Mouse (Mus musculus): Measurements from ENCODE around the gene Nuak2. TPM values are rescaled to one million over a fixed set of nuclear protein-coding genes. Genes with fewer than 3 reads are reported as not detected.

Gene Nuak2
- polyA plus RNA-seq, 1 experiment, result 16.4 TPM

DNA sequence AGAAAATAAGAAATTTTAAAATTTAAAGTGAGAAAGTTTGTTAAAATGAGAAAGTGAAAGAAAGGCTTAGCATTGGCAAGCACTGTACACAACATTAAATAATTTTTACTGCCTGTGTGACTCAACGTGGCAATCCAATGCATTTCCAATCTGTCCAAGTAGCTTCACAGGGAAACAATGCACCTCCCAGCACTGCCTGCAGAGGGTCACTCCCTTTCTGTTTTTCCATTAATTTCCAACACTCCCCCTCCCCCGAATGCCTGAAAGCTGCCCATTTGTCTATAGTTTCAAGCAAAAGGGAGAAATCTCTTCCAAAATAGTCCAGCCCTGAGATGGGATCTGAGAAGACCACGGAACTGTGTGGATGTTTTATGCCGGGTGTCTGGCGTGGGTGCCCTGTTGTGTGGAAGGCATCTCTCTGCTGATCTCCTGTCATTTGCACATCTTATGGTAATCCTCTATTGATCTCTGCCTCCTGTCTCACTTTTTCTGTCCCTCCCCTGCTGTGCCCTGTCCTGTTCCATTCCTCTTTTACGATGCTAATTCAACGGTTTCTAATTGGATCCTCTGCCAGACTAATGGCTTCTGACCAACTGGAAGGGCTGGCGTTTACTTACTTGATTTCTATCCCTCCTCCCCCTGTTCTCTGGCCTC lies 34.3 kb upstream of the Nuak2 start:
- WGBS, result 66% methylated on average over 8 of the region's 8 CpGs
- no peak overlapping the region for H3K27ac ChIP-seq (ENCODE audit: control insufficient read depth, insufficient read depth, low read depth, low read length, poor library complexity)
- no peaks in the 10 kb centered on the region for H3K4me1 ChIP-seq (ENCODE audit: control insufficient read depth, insufficient read depth, low read length)
- TF ChIP-seq POLR2A (IDR thresholded peaks at IDR 0.05; ENCODE audit: borderline replicate concordance, control insufficient read depth, low read depth, low read length), result no peak
- no peak for TF ChIP-seq CTCF (IDR thresholded peaks at IDR 0.05; ENCODE audit: control insufficient read depth, insufficient read depth, low read length)
- no peak overlapping the region for H3K4me3 ChIP-seq (replicated peaks; ENCODE audit: control insufficient read depth, low read depth, low read length)

DNA sequence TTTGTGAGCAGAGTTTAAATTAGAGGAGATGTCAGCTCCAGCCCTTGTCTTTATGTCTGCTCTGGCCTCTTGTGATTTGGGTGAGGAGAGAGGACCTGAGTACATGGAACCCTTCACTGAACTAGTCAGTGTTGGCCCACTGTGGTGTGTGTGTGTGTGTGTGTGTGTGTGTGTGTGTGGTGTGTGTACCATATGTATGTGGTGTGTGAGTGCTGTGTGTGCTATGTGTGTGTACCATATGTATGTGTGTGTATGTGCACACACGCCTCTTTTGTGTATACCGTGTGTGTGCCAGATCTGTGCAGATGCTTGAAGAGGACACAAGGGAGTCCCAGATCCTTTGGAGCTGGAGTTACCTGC lies 33.8 kb upstream of the Nuak2 start:
- 85% methylated on average over 2 of the region's 2 CpGs for WGBS
- Histone ChIP-seq H3K4me1 (ENCODE audit: control insufficient read depth, insufficient read depth, low read length) (no peaks in the 10 kb centered on the region), H3K4me3 (replicated peaks; ENCODE audit: control insufficient read depth, low read depth, low read length) (no peak overlapping the region), H3K27ac (ENCODE audit: control insufficient read depth, insufficient read depth, low read depth, low read length, poor library complexity) (no peak overlapping the region)
- TF ChIP-seq CTCF (IDR thresholded peaks at IDR 0.05; ENCODE audit: control insufficient read depth, insufficient read depth, low read length) (no peak), POLR2A (IDR thresholded peaks at IDR 0.05; ENCODE audit: borderline replicate concordance, control insufficient read depth, low read depth, low read length) (no peak)

DNA sequence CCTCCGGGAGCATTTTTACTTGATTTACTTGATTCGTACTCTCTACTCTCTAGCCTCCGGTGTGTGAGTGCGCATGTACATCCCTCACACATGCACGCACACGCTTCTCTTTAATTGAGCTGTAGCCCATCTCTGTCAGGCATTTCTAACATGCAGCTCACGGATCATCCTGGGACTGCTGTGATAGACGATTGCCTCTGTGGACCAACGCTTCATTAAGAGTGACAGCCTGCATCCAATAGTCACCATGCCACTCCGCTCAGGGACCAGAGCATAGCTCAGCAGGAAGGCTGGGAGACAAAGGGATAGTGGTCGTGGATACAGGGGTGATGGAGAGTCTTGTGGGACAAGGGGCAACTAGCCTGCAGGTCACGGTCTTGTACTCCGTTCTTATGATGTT lies 32.9 kb upstream of the Nuak2 start:
- WGBS, result 85% methylated on average over 13 of the region's 13 CpGs
- no peak overlapping the region for H3K27ac ChIP-seq (ENCODE audit: control insufficient read depth, insufficient read depth, low read depth, low read length, poor library complexity)

DNA sequence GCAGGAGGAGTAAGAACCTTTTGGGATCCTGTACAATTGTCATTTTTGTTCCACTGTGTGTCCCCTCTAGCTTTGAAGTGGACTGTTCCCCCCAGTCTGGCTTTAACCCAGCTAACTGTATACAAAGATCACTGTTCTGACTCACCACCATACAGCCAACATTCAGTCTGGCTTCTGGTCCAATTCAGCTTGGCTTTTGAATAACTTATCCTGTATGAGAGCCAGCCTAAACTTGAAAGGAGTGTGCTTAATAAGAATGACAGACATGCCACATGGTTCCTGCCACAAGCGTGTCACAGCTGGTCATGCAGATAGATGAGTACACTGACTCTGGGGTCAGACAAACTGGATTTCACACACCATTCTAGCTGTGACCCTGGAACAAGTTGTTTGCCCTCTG lies 29.2 kb upstream of the Nuak2 start:
- TF ChIP-seq CTCF (IDR thresholded peaks at IDR 0.05; ENCODE audit: control insufficient read depth, insufficient read depth, low read length) (no peak), POLR2A (IDR thresholded peaks at IDR 0.05; ENCODE audit: borderline replicate concordance, control insufficient read depth, low read depth, low read length) (no peak)
- Histone ChIP-seq H3K4me1 (ENCODE audit: control insufficient read depth, insufficient read depth, low read length) (peaks cover 2% of the 10 kb centered on the region; the same call in 1 of the 2 replicates), H3K27ac (ENCODE audit: control insufficient read depth, insufficient read depth, low read depth, low read length, poor library complexity) (no peak overlapping the region), H3K4me3 (replicated peaks; ENCODE audit: control insufficient read depth, low read depth, low read length) (no peak overlapping the region)
- 74% methylated on average over 1 of the region's 1 CpGs for WGBS

More for the DNA sequence above, 32.9 kb upstream of the Nuak2 start:
- H3K4me1 ChIP-seq (ENCODE audit: control insufficient read depth, insufficient read depth, low read length), result no peaks in the 10 kb centered on the region
- no peak for TF ChIP-seq CTCF (IDR thresholded peaks at IDR 0.05; ENCODE audit: control insufficient read depth, insufficient read depth, low read length)
- TF ChIP-seq POLR2A (IDR thresholded peaks at IDR 0.05; ENCODE audit: borderline replicate concordance, control insufficient read depth, low read depth, low read length), result no peak
- H3K4me3 ChIP-seq (replicated peaks; ENCODE audit: control insufficient read depth, low read depth, low read length), result no peak overlapping the region

DNA sequence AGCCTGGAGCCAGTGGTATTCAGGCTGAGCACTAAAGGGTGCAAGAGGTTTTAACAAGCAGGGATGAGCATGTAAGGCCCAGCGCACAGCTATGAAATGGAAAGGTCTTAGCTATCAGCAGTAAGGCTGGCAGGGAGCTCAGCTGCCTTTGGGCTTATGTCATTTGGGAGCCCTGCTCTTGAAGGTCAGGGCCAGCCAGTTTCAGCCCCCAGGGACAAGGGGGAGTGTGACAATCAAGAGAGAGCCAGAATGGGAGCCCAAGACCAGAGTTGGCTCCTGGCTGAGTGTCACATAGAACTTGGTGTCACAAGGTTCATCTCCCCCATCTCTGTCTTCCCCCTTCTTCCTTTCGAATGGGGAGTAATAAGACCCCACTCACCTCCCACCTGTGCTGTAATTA lies 28.5 kb upstream of the Nuak2 start:
- 81% methylated on average over 2 of the region's 2 CpGs for WGBS
- no peak for TF ChIP-seq POLR2A (IDR thresholded peaks at IDR 0.05; ENCODE audit: borderline replicate concordance, control insufficient read depth, low read depth, low read length)
- TF ChIP-seq CTCF (IDR thresholded peaks at IDR 0.05; ENCODE audit: control insufficient read depth, insufficient read depth, low read length), result no peak
- no peak overlapping the region for H3K4me3 ChIP-seq (replicated peaks; ENCODE audit: control insufficient read depth, low read depth, low read length)
- H3K4me1 ChIP-seq (ENCODE audit: control insufficient read depth, insufficient read depth, low read length), result peaks cover 3% of the 10 kb centered on the region; the same call in 1 of the 2 replicates
- no peak overlapping the region for H3K27ac ChIP-seq (ENCODE audit: control insufficient read depth, insufficient read depth, low read depth, low read length, poor library complexity)

DNA sequence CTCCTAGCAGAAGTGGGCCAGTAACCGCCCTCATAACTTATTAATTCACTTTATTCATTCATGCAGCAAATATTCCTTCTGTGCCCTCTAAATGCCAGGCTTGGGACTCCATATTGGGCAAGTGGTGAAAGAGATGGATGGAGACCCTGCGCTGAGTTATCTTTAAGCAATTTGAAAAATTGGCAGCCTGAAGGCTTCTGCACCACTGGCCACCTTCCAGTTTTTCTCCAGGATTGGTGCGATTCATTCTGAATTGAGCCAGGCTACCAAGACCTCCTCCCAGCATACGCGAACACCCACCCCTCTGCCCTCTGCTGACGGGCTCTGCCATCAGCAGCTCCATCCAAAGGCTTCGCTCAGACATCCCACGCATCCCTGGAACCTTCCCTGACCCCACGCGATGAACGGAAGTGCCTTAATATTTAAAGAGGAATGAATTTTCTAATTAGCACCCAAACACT lies 27.9 kb upstream of the Nuak2 start:
- no peak overlapping the region for H3K27ac ChIP-seq (ENCODE audit: control insufficient read depth, insufficient read depth, low read depth, low read length, poor library complexity)
- TF ChIP-seq POLR2A (IDR thresholded peaks at IDR 0.05; ENCODE audit: borderline replicate concordance, control insufficient read depth, low read depth, low read length), result no peak
- H3K4me3 ChIP-seq (replicated peaks; ENCODE audit: control insufficient read depth, low read depth, low read length), result no peak overlapping the region
- peaks cover 3% of the 10 kb centered on the region; the same call in 1 of the 2 replicates for H3K4me1 ChIP-seq (ENCODE audit: control insufficient read depth, insufficient read depth, low read length)
- WGBS, result 81% methylated on average over 11 of the region's 11 CpGs

DNA sequence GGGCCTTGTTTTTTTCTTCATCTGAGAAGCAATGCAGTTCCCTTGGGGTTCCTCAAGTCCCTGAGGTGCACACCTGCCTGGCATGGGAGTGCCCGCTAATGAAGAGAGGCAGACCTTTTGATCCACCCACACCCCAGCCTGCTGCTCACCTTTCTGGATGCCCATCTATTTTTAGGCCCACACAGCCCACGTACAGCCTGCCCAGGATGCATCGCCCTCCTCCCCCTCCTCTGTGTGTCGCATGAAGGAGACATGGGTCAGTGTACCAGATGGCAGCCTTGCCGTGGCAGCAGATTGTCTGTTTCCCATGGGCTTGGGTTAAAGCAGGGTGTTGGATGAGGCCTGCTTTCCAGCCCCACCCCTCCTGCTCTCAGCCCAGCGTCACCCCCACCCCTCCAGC lies 26.0 kb upstream of the Nuak2 start:
- H3K27ac ChIP-seq (ENCODE audit: control insufficient read depth, insufficient read depth, low read depth, low read length, poor library complexity), result no peak overlapping the region
- WGBS, result 79% methylated on average over 6 of the region's 6 CpGs
- H3K4me1 ChIP-seq (ENCODE audit: control insufficient read depth, insufficient read depth, low read length), result peaks cover 3% of the 10 kb centered on the region; the same call in 1 of the 2 replicates
- no peak for TF ChIP-seq CTCF (IDR thresholded peaks at IDR 0.05; ENCODE audit: control insufficient read depth, insufficient read depth, low read length)
- no peak for TF ChIP-seq POLR2A (IDR thresholded peaks at IDR 0.05; ENCODE audit: borderline replicate concordance, control insufficient read depth, low read depth, low read length)
- H3K4me3 ChIP-seq (replicated peaks; ENCODE audit: control insufficient read depth, low read depth, low read length), result no peak overlapping the region

DNA sequence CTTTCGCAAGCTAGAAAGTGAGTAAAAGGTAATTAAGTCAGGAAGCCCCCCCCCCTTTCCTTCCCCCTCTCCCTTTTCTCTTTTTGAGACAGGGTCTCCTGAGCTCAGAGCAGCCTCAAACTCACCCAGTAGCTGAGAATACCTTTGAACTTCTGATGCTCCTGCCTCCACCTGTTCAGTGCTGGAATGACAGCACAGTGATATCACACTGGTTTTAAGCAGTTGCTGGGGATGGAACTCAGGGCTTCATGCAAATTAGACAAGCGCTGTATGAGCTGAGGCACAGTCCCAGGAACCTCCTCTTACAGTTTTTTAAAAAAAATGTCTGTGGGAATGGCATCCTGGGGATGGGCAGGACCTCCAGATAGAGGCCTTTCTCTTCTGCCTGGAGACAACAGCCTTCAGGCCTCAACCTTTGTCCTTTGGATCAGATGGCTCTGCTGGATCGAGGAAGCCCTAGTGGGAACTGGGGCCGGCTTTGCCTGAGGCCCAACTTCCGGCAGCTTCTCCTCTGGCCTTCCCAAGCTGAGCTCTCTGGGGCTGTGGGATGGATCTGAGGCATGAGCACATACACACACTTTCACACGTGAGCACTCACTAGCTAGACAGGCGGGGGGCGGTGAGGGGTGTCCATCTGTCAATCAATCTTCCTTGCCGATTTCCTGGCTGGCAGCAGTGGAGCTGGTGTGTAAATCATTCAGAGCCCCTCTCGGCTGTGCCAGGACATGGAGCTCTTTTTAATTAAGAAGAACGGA lies 24.8 kb upstream of the Nuak2 start:
- TF ChIP-seq CTCF (IDR thresholded peaks at IDR 0.05; ENCODE audit: control insufficient read depth, insufficient read depth, low read length), result no peak
- no peak for TF ChIP-seq POLR2A (IDR thresholded peaks at IDR 0.05; ENCODE audit: borderline replicate concordance, control insufficient read depth, low read depth, low read length)
- H3K27ac ChIP-seq (ENCODE audit: control insufficient read depth, insufficient read depth, low read depth, low read length, poor library complexity), result no peak overlapping the region
- peaks cover 3% of the 10 kb centered on the region; the same call in 1 of the 2 replicates for H3K4me1 ChIP-seq (ENCODE audit: control insufficient read depth, insufficient read depth, low read length)
- no peak overlapping the region for H3K4me3 ChIP-seq (replicated peaks; ENCODE audit: control insufficient read depth, low read depth, low read length)
- 79% methylated on average over 11 of the region's 11 CpGs for WGBS
